Mouse (Mus musculus) heart, adult 2 months (tissue): ENCODE data around the gene Scamp3. TPM values are rescaled to one million over a fixed set of nuclear protein-coding genes. Genes with fewer than 3 reads are reported as not detected.
"Not testable (repeated sequence)": the region's sequence is repeated elsewhere in the genome, so short reads cannot be mapped to it uniquely, and the experiment has no call there.

Experiments
- DNase-seq, 2 experiments: peaks; one replicate each; pipeline ENCODE4 v3.0.0; 2021
- H3K27ac ChIP-seq: fragments of 200-600 bp; 2 replicates; pipeline ENCODE4 v1.8.1; 2022
- H3K27me3 ChIP-seq: fragments of 200-500 bp; 2 replicates; pipeline ENCODE4 v1.6.1; 2012; ENCODE audit warnings: mild to moderate bottlenecking, low read length, inconsistent platforms, mixed read lengths; ENCODE audit not compliant: control insufficient read depth, insufficient read depth
- H3K36me3 ChIP-seq: fragments of 200-500 bp; 2 replicates; pipeline ENCODE4 v1.6.1; 2012; ENCODE audit warnings: low read length, inconsistent platforms; ENCODE audit not compliant: control insufficient read depth, insufficient read depth
- H3K4me1 ChIP-seq: fragments of 200-500 bp; 2 replicates; pipeline ENCODE4 v1.6.1; 2011; ENCODE audit warnings: low read length; ENCODE audit not compliant: control insufficient read depth, insufficient read depth
- H3K4me3 ChIP-seq: fragments of 200-600 bp; 2 replicates; pipeline ENCODE4 v1.8.1; 2022
- H3K79me2 ChIP-seq: fragments of 200-500 bp; replicated peaks from 2 replicates; pipeline ENCODE4 v1.6.1; 2012; ENCODE audit warnings: mild to moderate bottlenecking, inconsistent platforms, low read length, moderate library complexity, mixed read lengths; ENCODE audit not compliant: control insufficient read depth, insufficient read depth
- H3K9ac ChIP-seq: fragments of 200-500 bp; 2 replicates; pipeline ENCODE4 v1.6.1; 2012; ENCODE audit warnings: low read depth, mild to moderate bottlenecking, control low read depth, inconsistent platforms, low read length, mixed read lengths
- CTCF ChIP-seq: fragments of 200-600 bp; IDR thresholded peaks from 2 replicates; pipeline ENCODE4 v1.8.1; 2022; ENCODE audit warnings: antibody characterized with exemption, mild to moderate bottlenecking, moderate library complexity
- EP300 ChIP-seq: fragments of 200-500 bp; IDR thresholded peaks from 2 replicates; pipeline ENCODE4 v1.6.1; 2011; ENCODE audit warnings: low read depth, low read length, control low read depth; ENCODE audit not compliant: insufficient read depth
- POLR2A ChIP-seq: fragments of 200-500 bp; IDR thresholded peaks from 2 replicates; pipeline ENCODE4 v1.6.1; 2011; ENCODE audit warnings: mild to moderate bottlenecking, low read depth, low read length, control low read depth; ENCODE audit not compliant: insufficient read depth
- WGBS: fragments of 180-500 bp; shearing (Covaris S2); methylation state at CpG from one replicate; pipeline ENCODE4 v1.1.7; 2018; 5-methylcytosine and 5-hydroxymethylcytosine counted together
- intact Hi-C: fragments of 180-260 bp; cut with DNase I; formaldehyde crosslinking; loops from one replicate; pipeline ENCODE4 v1.15.1; 2025
- polyA plus RNA-seq: library from polyadenylated mRNA; depleted of rRNA; stranded (reverse); fragments of >200 nt; gene quantifications from 2 replicates; pipeline ENCODE4 v1.2.3, GENCODE M21; 2012
- total RNA-seq, 2 experiments: library from RNA; stranded (reverse); gene quantifications; 2 replicates each; pipeline ENCODE4 v1.2.3; 2021

The Scamp3 gene
- total and polyA plus RNA-seq, 3 experiments = 44.5 to 108 (median 54.7) TPM

GRCm38 (mm10) chr3:89210731-89211130, 33.5 kb downstream of the Scamp3 start:
- no peak overlapping the region for H3K27ac ChIP-seq

GRCm38 (mm10) chr3:89213803-89214530, 36.7 kb downstream of the Scamp3 start:
- DNase-seq = peak; percentile 96
- peak; percentile 45; the same call in 1 of the 2 replicates for TF ChIP-seq EP300
- peak; percentile 75 for TF ChIP-seq POLR2A
- TF ChIP-seq CTCF = no peak
- no peaks in the 10 kb centered on the region for H3K27me3 ChIP-seq
- under 1% methylated on average over 61 of the region's 69 CpGs for WGBS
- intact Hi-C loops = loop anchor here (2.0 to 10.0 kb wide), 5 partner anchors 17 to 269 kb away; partner anchors contain the start of genes Clk2 and Scamp3
- no peaks in the 10 kb centered on the region for H3K79me2 ChIP-seq
- H3K27ac ChIP-seq = peak overlapping the region; percentile 88
- no peaks in the 10 kb centered on the region for H3K36me3 ChIP-seq
- peaks cover 5% of the 10 kb centered on the region for H3K4me1 ChIP-seq
- peak overlapping the region; percentile 88 for H3K4me3 ChIP-seq
- H3K9ac ChIP-seq = peak overlapping the region; percentile 95

More at GRCm38 (mm10) chr3:89210731-89211130, 33.5 kb downstream of the Scamp3 start:
- Histone ChIP-seq H3K36me3 (no peaks in the 10 kb centered on the region), H3K27me3 (no peaks in the 10 kb centered on the region), H3K79me2 (no peaks in the 10 kb centered on the region), H3K4me3 (no peak overlapping the region), H3K9ac (no peak overlapping the region), H3K4me1 (peaks cover 4% of the 10 kb centered on the region)
- TF ChIP-seq POLR2A (no peak), EP300 (no peak), CTCF (no peak)
- intact Hi-C loops = loop anchor here (10.0 kb wide), 1 partner anchor 266 kb away; no protein-coding TSS in a partner anchor
- DNase-seq = peak in 1 of 2 experiments; percentile 52
- WGBS = 13% methylated on average over 7 of the region's 7 CpGs

GRCm38 (mm10) chr3:89214681-89215411, 37.6 kb downstream of the Scamp3 start, which contains the start of gene Thbs3:
Gene Thbs3, plus strand, starts transcription at chr3:89215180.
- Histone ChIP-seq H3K4me3 (peak within 1 kb of the TSS; percentile 88), H3K36me3 (no peaks in the 10 kb centered on the region), H3K4me1 (peaks cover 5% of the 10 kb centered on the region), H3K79me2 (no peaks in the 10 kb centered on the region), H3K9ac (peak within 1 kb of the TSS; percentile 95), H3K27ac (peak within 1 kb of the TSS; percentile 88), H3K27me3 (no peaks in the 10 kb centered on the region)
- WGBS = 3% methylated on average over 19 of the region's 19 CpGs
- peak; percentile 55 to 57 for DNase-seq
- TF ChIP-seq POLR2A (no peak), CTCF (no peak), EP300 (no peak)
- intact Hi-C loops = loop anchor here (2.0 to 10.0 kb wide), 4 partner anchors 18 to 270 kb away; partner anchors contain the start of gene Clk2

GRCm38 (mm10) chr3:89215853-89216252, 38.6 kb downstream of the Scamp3 start:
- Histone ChIP-seq H3K4me3 (peak overlapping the region; percentile 34; the same call in 1 of the 2 replicates), H3K9ac (no peak overlapping the region), H3K27ac (no peak overlapping the region; the same call in 1 of the 2 replicates), H3K4me1 (peaks cover 5% of the 10 kb centered on the region), H3K27me3 (no peaks in the 10 kb centered on the region), H3K36me3 (no peaks in the 10 kb centered on the region), H3K79me2 (no peaks in the 10 kb centered on the region)
- peak; percentile 83 to 84 for DNase-seq
- TF ChIP-seq EP300 (peak; percentile 85), POLR2A (no peak), CTCF (no peak; the same call in 1 of the 2 replicates)
- intact Hi-C loops = loop anchor here (2.0 to 10.0 kb wide), 5 partner anchors 19 to 271 kb away; partner anchors contain the start of gene Clk2
- WGBS = 0% methylated on average over 6 of the region's 6 CpGs

- not testable (repeated sequence) for H3K4me1 ChIP-seq, H3K27ac ChIP-seq, H3K27me3 ChIP-seq, H3K36me3 ChIP-seq, DNase-seq, H3K4me3 ChIP-seq, H3K9ac ChIP-seq, H3K79me2 ChIP-seq
- 62% methylated on average over 7 of the region's 7 CpGs for WGBS
- intact Hi-C loops = loop anchor here (2.0 to 10.0 kb wide), 2 partner anchors 100 to 272 kb away; no protein-coding TSS in a partner anchor
Observed at GRCm38 (mm10) chr3:89216407-89216806, 39.1 kb downstream of the Scamp3 start.
